Mouse (Mus musculus) liver, embryonic 18 days (tissue): Measurements from ENCODE around the gene 6030452D12Rik. TPM values are rescaled to one million over a fixed set of nuclear protein-coding genes. Genes with fewer than 3 reads are reported as not detected.

Source experiments
- polyA plus RNA-seq: library from polyadenylated mRNA; depleted of rRNA; stranded (reverse); fragments of >200 nt; gene quantifications from 2 replicates; pipeline ENCODE4 v1.2.3, GENCODE M21; 2012; rRNA removed

The 6030452D12Rik gene
- not detected in 2 replicates for polyA plus RNA-seq

GRCm38 (mm10) chr8:106500018-106500685, at the start of gene 6030452D12Rik:
Gene 6030452D12Rik (plus strand): TSS chr8:106500522.

GRCm38 (mm10) chr8:106510365-106510975, 10.1 kb downstream of the 6030452D12Rik start, which contains the start of gene Cdh3:
Gene Cdh3 (plus strand): TSS chr8:106510891.

Other genes starting within 250 kb of the 6030452D12Rik start
- gene Smpd3, start 162.5 kb upstream of the 6030452D12Rik start, polyA plus RNA-seq, result 0.40 and 0.48 TPM in 2 replicates
- gene Zfp90, start 85.2 kb upstream of the 6030452D12Rik start, polyA plus RNA-seq, result 2.2 and 2.3 TPM in 2 replicates
- 1.7 TPM in 2 replicates for gene Cdh3, start 10.4 kb downstream of the 6030452D12Rik start, polyA plus RNA-seq
- gene Gm10073, start 72.9 kb downstream of the 6030452D12Rik start, polyA plus RNA-seq, result 41.0 and 49.2 TPM in 2 replicates
- 24.9 and 26.9 TPM in 2 replicates for gene Cdh1, start 102.8 kb downstream of the 6030452D12Rik start, polyA plus RNA-seq
- 1.5 and 1.9 TPM in 2 replicates for gene Tango6, start 182.5 kb downstream of the 6030452D12Rik start, polyA plus RNA-seq